Mouse (Mus musculus): ENCODE measurements around the gene Nol7. TPM values are rescaled to one million over a fixed set of nuclear protein-coding genes. Genes with fewer than 3 reads are reported as not detected.

Nol7 gene
- total RNA-seq, 2 experiments from 2014 or later, result 112 to 117 TPM

DNA sequence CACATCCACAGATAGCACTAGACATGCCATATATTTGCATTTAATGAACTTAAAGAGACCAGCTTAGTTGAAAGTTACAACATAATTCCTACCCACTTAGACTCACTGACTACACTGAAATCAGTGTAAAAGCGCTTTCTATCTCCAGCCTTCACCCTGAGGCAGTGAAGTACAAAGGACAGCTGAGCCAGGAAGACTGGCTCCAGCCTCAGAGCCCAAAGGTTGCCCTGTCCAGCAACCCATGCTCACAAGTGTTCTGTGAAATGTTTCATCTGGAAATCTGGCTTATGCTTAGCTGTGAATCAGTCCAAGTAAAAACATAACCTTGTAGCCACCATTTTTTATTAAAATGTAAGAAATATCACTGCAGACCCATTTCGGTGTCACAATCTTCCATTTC is 15.4 kb downstream of the Nol7 start:
- DNase-seq, result no peak
- intact Hi-C loops (cut with DNase I), result no loop called here

DNA sequence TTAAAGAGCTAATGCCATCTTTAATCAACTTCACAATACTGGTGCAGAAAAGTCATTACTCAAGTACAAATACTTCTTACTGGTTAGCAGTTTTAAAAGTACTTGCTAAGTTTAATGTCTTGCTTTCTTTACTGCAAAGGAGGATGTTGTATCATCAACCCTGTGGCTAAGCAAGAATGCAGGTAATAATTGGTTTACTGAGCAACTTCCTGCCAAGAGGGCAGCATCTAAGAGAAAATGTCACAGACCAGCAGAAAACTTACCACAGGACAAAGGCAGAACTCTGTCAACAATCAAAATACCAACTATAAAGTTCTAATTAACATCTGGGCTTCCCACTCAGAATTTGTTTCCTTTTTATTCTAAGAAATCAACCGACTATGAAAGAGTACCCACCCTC is 17.1 kb downstream of the Nol7 start:
- intact Hi-C loops (cut with DNase I), result no loop called here
- DNase-seq, result no peak

- DNase-seq, result no peak
- intact Hi-C loops (cut with DNase I), result no loop called here
Observed at GRCm38 (mm10) chr13:43428436-43428835, 30.2 kb downstream of the Nol7 start.

- intact Hi-C loops (cut with DNase I), result no loop called here
- no peak for DNase-seq
Observed at GRCm38 (mm10) chr13:43433395-43433794, 35.2 kb downstream of the Nol7 start.

GRCm38 (mm10) chr13:43440376-43440775 is 42.2 kb downstream of the Nol7 start:
- intact Hi-C loops (cut with DNase I), result no loop called here
- DNase-seq, result no peak

DNA sequence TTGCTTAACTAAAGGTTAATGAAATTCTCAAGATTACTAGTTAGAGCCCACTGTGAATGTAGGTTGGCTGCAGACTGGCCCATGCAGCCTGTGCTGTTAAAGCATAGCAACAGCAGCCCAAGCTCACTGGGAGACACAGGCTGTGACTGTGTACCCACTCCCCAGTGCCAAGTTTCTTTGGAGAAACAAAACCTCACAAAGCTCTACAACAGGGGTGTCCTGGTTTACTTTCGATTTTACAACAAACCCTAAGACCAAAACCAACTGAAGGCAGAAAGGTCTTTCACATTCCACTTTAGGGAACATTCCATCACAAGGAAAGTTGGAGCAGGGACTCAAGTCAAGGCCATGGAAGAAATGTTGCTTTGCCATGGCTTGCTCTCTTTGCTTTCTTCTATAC is 44.4 kb downstream of the Nol7 start:
- intact Hi-C loops (cut with DNase I), result no loop called here
- no peak for DNase-seq

GRCm38 (mm10) chr13:43443706-43444105 is 45.5 kb downstream of the Nol7 start:
- intact Hi-C loops (cut with DNase I), result no loop called here
- no peak for DNase-seq

DNA sequence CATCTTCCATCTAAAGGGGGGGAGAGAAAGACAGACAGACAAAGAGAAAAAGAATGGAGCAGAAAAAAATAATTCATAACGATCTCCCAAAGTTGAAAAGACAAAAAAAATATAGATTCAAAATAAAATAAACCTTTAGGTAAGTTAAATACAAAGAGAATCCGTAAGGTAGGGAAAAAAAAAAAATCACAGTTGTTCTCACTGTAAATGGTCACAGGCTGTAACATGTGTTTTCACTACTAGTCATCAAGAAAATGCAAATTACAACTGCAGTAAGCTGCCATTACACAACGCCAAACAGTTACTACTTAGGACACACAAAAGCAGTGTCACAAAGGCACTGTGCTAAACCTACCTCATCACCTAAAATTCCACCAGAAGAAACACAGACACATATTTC is 46.5 kb downstream of the Nol7 start:
- DNase-seq, result no peak
- intact Hi-C loops (cut with DNase I), result no loop called here

DNA sequence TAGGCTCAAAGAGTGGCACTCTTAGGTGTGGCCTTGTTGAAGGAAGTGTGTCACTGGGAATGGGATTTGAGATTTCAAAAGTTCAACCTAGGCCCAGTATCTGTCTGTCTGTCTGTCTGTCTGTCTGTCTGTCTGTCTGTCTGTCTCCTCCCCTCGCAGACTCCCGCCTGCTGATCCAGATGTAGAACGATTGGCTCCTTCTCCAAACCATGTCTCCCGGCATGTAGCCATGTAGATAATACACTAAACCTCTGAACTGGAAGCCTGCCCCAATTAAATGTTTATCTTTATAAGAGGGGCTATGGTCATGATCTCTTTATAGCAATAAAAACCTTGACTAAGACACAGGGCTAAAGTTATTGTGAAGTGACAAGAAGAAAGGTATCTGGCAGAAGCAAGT is 47.6 kb downstream of the Nol7 start:
- DNase-seq, result no peak
- intact Hi-C loops (cut with DNase I), result no loop called here

- DNase-seq, result no peak
- intact Hi-C loops (cut with DNase I), result no loop called here
Observed at GRCm38 (mm10) chr13:43447721-43448120, 49.5 kb downstream of the Nol7 start.

DNA sequence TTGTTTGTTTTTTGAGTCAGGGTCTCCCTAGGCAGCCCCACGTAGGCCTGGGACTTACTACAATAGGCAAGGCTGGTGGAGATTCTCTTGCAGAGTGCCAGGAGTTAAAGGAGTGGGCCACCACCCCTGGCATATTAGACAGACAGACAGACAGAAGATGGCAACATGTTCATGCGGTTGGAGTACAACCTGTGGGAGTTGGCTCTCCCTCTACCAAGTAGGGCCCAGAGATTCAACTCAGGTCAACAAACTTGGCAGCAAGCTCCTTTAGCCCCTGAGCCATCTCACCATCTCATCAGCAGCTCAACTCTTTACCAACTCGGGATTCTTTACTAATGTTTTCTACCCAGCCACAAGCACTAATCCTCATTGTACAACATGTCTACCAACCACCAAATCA is 52.5 kb downstream of the Nol7 start:
- DNase-seq, result no peak
- intact Hi-C loops (cut with DNase I), result no loop called here

DNA sequence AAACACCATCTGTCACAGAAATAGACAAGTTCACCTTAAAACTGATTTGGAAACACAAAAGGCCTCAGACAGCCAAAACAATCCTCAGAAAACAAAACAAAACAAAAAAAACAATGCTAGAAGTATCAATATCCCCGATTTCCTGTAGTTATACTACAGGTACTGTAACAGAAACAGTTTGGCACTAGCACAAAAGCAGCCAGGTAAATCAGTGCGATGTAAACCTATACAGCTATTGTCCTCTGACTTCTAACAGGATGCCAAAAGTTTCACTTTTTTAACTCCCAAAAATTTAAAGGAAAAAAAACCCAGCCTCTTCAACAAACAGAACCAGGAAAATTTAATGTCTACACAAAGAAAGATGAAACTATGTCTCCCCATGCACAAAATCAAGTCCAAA is 54.0 kb downstream of the Nol7 start:
- intact Hi-C loops (cut with DNase I), result no loop called here
- DNase-seq, result no peak

DNA sequence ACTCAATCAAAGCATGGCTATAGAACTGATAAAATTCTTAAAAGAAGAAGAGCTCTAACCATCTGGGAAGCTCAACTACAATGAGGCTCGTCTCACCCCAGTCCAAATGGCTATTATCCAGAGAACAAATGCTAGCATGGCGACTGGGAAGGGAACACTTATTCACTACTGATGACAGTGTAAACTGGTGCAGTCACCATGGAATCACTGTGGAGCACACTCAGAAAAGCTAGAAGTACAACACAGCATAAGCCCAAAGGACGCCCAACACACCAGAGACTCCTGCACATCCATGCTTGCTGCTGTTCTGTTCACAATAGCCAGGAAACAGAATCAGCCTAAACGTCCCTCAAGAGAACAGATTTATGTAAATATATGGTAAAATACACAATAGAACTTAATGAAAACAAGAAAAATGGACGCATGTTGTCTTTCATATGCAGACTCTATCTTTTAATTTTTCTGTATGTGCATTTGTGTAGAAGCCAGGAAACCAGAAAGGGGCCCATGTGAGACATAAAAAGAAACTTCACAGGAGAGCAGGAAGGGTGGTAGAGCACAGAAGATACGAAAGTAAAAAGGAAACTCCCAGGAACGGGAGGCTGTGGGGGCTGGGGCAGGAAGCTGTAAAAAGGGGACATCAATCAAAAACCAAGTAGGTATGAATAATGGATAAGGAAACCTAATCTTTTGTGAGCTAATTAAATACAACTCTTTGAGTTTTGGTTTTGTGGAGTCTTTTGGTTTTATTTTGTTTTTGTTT is 54.8 kb downstream of the Nol7 start:
- intact Hi-C loops (cut with DNase I), result no loop called here
- DNase-seq, result no peak

GRCm38 (mm10) chr13:43454431-43454830 is 56.2 kb downstream of the Nol7 start:
- intact Hi-C loops (cut with DNase I), result no loop called here

More at GRCm38 (mm10) chr13:43454431-43454830, 56.2 kb downstream of the Nol7 start:
- no peak for DNase-seq

Other genes with a start within 250 kb of the Nol7 start
- 10 to 100 TPM; 41.8 to 42.2 TPM for gene Tbc1d7, start 226.9 kb upstream of the Nol7 start, total RNA-seq (2021)
- 10 to 100 TPM; 28.8 to 34.0 TPM for gene Gfod1, start 94.2 kb upstream of the Nol7 start, total RNA-seq (2021)
- gene Sirt5, start 32.9 kb upstream of the Nol7 start, total RNA-seq (2021), result 10 to 100 TPM; 42.9 to 46.9 TPM
- gene Ranbp9, start 82.9 kb downstream of the Nol7 start, total RNA-seq (2021), result 10 to 100 TPM; 48.9 to 49.0 TPM
- 10 to 100 TPM; 43.3 to 47.3 TPM for gene Mcur1, start 161.8 kb downstream of the Nol7 start, total RNA-seq (2021)
- under 1 TPM; 0.17 to 0.22 TPM for gene Rnf182, start 217.3 kb downstream of the Nol7 start, total RNA-seq (2021)